Mouse (Mus musculus): ENCODE measurements around the gene Cpne7. TPM values are rescaled to one million over a fixed set of nuclear protein-coding genes. Genes with fewer than 3 reads are reported as not detected.

Cpne7 gene
- 0.65 and 0.74 TPM in 2 replicates for polyA plus RNA-seq (2012; rRNA removed)

GRCm38 (mm10) chr8:123117127-123117731 is at the start of gene Cpne7:
TSS of gene Cpne7 (plus strand) at chr8:123117374.

GRCm38 (mm10) chr8:123101735-123102685 is 15.2 kb upstream of the Cpne7 start, which contains the start of gene Rpl13:
TSS of gene Rpl13 (plus strand) at chr8:123102350.

GRCm38 (mm10) chr8:123157888-123158465 is 40.8 kb downstream of the Cpne7 start, which contains the start of gene Sult5a1:
TSS of gene Sult5a1 (minus strand) at chr8:123158315.

Other genes with a start within 250 kb of the Cpne7 start
- gene Ankrd11, start 75.1 kb upstream of the Cpne7 start, polyA plus RNA-seq (2012; rRNA removed), result 16.0 and 23.2 TPM in 2 replicates
- 72.5 and 126 TPM in 2 replicates for gene Spg7, start 54.4 kb upstream of the Cpne7 start, polyA plus RNA-seq (2012; rRNA removed)
- 1,173 and 2,683 TPM in 2 replicates for gene Rpl13, start 15.0 kb upstream of the Cpne7 start, polyA plus RNA-seq (2012; rRNA removed)
- gene Sult5a1, start 40.9 kb downstream of the Cpne7 start, polyA plus RNA-seq (2012; rRNA removed), result 0.33 and 2.9 TPM in 2 replicates
- gene Dpep1, start 68.9 kb downstream of the Cpne7 start, polyA plus RNA-seq (2012; rRNA removed), result 7.0 and 7.4 TPM in 2 replicates
- gene Chmp1a, start 95.4 kb downstream of the Cpne7 start, polyA plus RNA-seq (2012; rRNA removed), result 64.7 and 76.1 TPM in 2 replicates
- gene Spata33, start 95.5 kb downstream of the Cpne7 start, polyA plus RNA-seq (2012; rRNA removed), result 0.19 and 0.96 TPM in 2 replicates
- gene Cdk10, start 107.5 kb downstream of the Cpne7 start, polyA plus RNA-seq (2012; rRNA removed), result 25.0 and 25.3 TPM in 2 replicates
- gene Spata2l, start 118.9 kb downstream of the Cpne7 start, polyA plus RNA-seq (2012; rRNA removed), result 4.4 and 7.0 TPM in 2 replicates
- 12.0 and 14.9 TPM in 2 replicates for gene Zfp276, start 136.8 kb downstream of the Cpne7 start, polyA plus RNA-seq (2012; rRNA removed)
- 42.1 and 58.2 TPM in 2 replicates for gene Vps9d1, start 137.0 kb downstream of the Cpne7 start, polyA plus RNA-seq (2012; rRNA removed)
- 5.6 and 11.0 TPM in 2 replicates for gene Fanca, start 201.2 kb downstream of the Cpne7 start, polyA plus RNA-seq (2012; rRNA removed)
- 26.4 and 34.4 TPM in 2 replicates for gene Spire2, start 215.3 kb downstream of the Cpne7 start, polyA plus RNA-seq (2012; rRNA removed)

Data from stomach, adult 2 months (tissue).